Mouse (Mus musculus) cerebellum, adult (tissue): ENCODE measurements around the gene Crhr1.
A peak's percentile ranks its signal among the peaks of the same experiment; 100 is the strongest.

Experiments
- ATAC-seq: cut with Nextera tagmentation; 2 replicates; pipeline ENCODE4 v1.9.2; 2017; ENCODE audit warnings: mild to moderate bottlenecking, moderate library complexity, mixed read lengths; ENCODE audit not compliant: insufficient number of reproducible peaks, low FRiP score, low TSS enrichment

Gene Crhr1

DNA sequence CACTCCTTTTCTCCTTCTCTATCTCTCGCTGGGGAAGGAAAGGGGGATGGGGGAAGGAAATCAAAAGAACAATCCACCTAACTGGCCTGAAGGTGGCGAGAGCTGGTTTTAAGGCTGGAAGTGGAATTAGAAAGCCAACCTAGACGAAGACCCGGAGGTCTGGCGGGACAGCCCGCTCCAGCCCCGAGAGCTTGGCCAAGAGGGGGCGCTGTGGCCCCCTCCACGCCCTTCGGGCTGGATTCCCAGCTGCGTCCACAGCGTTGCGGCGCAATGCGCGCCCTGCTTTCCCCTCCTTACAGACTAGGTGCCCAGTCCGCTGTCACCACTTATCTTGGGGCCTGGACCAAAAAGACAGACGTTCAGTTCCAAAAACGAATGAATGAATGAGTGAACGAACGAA lies 899 bp upstream of the Crhr1 start:
- ATAC-seq, result peak; percentile 57; the same call in 1 of the 2 replicates

DNA sequence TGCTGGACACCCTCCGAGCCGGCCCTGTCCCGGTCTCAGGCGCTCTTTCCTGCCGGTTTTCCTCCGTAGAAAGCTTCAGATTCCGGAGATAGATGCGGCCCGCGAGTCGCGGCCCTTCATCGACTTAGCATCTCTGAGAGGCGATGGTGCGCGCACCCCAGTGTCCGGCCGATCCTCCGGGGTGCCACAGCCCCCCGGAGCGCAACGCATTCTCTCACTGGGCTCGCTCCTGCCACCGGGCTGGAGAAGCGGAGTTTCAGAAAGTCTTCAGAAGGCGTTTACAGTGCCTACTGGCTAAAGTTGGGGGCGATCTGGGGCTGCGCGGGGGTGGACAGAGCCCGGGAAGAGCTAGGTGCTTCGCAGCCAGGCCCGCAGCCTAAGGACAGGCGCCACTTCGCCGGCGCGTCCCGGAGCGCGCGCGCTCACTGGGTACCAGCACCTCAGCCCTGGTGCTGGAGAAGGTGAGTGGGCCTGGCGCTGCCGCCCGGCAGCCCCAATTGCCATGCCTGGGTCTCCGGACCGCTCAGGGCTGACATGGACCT lies 858 bp downstream of the Crhr1 start:
- ATAC-seq, result no peak

DNA sequence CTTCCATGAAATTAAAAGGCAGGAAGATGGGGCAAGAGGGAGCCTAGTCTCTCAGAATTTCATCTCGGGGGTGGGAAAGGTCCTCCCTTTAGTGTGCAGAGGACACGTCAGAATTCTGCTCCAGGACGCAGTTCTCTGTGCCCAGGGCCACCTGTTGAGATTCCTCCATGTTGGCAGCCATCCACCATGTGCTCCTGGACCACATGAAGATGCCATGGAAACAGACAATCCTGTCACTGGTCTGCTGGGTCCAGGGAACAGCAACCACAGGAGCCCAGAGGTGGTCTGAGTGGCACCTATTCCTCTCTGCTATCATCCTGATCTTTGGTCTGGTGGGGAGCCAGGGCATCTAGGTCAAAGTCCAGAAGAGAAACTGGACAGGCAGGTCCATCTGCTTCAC lies 6.3 kb downstream of the Crhr1 start:
- ATAC-seq, result no peak

DNA sequence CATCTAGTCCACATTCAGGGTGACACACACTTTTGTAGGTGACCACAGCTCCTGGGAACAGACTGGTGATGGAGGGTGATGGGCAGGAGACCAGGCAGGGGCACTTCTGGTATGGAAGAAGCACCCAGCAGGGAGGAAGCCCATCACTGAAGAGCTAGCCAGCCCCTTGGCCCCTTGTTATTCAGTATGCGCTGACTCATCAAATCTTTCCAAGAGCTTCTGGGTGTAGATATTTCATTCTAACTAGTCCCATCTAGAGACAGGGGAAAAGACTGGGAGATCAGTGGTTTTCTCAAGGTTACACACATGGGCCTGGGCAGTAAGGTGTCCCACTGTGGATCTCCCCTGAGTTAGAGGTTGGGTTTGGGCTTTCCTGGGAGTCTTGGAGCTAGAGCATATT lies 12.3 kb downstream of the Crhr1 start:
- no peak for ATAC-seq

DNA sequence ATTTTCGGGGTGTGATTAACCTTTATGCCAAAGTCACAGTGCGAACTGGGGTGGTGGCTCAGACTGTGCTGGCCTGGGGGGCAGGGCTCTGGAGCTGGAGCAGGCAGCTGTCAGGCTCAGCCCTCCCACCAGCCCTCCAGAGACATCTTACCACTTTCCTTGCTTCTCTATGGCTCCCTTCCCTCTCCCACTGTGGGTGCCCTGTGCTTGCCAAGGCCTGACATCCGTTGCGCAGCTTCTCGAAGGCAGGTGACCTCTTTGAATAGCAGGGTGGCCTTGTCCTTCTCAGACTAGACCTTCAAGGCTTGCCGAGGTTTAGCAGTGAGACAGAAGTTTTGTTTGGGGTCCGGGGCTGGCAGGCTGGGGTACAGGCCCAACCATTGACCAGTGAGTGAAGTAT lies 16.1 kb downstream of the Crhr1 start:
- peak; percentile 46; the same call in 1 of the 2 replicates for ATAC-seq

DNA sequence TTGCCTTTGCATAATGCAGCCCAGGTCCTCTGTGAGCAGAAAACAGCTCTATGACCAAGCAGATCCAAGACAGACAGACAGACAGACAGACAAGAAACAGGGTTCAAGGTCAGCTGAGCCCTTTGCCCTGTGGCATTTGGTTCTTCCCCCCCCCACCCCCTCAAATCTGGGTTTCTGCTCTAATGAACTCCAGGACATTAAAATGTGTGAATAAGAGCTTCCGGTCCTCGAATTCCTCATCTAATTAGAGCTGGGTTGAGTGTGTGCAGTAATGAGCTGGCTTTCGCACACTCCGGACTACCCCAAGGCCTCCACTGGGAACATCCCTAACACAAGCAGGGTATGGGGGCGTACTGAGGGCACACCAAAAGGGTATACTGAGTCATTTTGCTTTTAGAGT lies 18.3 kb downstream of the Crhr1 start:
- ATAC-seq, result no peak

DNA sequence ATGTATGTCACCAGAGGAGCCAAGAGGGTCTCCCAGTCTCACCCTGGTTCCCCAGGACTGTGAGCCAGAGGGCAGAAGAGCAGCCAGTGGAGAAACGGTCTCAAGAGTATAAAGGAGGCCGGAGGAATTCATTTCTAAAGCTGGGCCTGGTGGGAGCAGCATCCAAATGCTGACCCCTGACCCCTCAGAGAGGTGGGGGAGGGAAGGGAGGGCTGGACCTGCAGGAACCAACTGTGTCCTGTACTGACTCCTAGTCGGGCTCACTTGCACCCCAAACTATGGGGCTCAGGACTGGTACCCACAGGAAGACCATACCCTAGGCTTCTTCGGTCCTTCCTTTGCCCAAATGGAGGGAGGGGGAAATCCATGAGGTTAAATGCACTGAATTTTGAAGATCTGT lies 21.7 kb downstream of the Crhr1 start:
- no peak for ATAC-seq

DNA sequence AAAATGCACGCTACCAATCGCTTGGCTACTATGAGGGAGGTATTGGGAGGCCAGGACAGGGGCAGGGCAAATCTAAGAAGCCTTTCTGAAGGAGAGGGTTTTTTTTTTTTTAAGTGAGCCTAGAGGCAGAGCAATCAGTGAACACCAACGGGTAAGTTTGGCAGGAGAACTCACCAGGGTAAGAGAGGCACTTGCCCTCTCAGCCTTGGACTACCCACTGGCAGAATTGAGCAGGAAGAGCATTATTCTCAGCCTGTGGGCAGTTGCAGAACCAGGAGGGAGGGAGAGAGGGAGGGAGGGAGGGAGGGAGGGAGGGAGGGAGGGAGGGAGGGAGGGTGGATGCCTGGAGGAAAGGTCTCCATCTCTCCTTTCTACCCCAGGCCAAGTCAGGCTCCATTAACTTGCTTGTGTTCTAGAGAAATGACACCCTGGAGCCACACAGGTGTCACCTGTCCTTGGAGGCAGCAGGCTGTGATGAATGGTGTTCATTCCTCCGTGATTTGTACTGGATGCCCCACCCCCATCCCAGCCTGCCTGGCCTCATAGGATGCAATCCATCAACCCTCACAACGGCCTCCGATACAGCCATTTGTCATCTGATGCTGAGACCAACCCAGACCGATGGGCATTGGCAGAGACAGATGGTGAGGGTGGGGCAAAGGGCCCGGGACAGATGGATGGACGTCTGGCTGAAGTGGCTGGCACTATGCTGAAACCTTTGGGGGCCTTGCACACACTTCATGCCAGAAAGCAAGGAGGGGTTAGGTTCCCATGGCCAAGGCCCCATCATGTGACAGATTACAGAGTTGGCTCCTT lies 22.4 kb downstream of the Crhr1 start:
- ATAC-seq, result peak; percentile 84

DNA sequence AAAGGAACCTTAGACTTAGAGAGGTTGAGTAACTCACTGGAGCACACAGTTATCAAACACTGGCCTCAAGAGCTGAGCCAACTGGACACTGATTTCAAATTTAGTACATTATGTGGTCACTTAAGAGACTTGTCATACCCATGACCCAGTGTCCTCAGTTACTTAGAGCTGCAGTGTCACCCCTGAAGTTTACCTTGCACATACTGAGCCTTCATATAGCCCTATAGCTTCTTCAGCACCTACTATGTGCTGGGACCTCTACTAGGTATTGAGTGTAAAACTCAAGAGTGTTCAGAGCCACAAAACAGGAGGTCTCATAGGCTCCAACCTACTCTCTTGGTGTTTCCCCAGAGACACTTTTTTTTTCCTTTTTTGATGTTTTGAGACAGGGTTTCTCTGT lies 23.2 kb downstream of the Crhr1 start:
- ATAC-seq, result no peak

DNA sequence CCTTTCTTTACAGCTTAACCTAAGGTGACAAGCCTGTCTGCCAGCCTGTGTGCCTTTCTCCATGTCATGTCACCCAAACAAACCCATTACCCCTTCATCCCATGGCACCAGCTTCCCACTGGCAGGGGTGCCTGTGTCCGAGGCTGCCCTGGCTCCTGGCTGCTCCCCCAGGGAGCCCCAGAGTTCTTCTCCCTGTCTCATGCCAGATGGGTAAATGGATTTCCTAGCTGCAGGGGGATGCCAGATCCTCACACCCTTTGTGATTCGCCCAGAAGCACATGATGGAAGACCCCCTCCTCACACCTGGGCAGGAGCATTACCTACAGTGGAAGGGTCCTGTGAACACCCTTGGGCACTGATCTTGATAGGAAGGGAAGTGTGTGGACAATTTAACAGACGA lies 23.7 kb downstream of the Crhr1 start:
- no peak for ATAC-seq

DNA sequence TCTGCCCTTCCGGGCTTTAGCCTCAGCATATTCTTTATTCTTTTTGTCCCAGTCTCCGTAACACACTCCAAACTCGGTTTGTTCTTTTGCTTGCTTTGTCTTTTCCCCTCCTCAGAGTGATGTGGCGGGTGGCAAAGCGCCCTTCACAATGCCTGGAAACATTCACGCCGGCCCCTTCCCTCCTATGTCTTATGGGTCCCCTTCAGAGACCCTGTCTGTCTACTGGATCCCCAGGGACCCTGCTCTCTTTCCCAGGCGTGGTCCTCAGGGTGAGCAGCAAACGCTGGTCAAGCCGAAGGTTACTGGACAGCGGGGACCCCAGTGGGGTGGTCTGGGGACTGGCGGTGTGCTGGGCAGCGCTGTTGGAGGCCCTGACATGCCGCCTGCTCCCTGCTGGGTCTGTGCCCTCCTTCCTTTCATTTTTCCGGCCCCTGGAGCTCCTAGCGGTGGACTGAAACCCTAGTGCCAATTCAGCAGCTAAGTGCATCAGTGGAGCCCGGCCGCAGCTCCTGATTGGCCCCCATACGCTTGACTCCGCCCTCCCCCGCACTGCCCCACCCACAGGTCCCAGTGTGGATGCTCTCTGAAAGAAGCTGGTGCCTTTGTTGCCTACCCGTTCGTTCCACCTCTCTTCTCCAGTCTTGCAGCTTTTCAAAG lies 25.1 kb downstream of the Crhr1 start:
- ATAC-seq, result peak; percentile 45; the same call in 1 of the 2 replicates

DNA sequence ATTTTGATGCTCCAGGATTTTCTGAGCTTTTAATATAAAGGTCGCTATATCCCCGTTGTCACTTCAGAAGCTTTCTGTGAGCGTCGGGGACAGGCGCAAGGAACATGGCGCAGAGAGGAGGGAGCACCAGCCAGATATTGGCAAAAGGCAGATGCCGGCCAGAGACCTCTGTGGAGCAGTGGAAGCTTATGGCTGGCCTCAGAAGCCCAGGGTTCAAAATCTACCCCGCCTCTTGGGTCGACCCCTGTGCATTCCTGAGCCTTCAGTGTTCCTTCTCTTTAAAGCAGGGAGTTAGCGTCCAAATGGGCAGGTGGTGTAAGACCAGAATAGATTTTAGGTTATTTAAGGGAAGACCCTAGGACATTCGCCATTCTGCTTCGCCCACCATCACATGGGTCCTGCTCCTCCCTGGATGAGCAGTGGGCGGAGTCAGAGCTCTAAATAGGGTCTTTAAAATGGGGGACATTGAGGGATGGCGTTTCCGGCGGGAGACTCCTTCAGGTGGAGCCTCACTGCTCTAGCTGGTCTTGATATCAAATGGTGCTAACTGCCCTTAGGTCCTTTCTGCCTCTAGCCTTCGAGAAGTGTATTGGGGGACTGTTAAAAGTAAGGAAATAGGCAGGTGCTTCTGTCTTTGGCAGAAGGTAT lies 25.7 kb downstream of the Crhr1 start:
- no peak for ATAC-seq

DNA sequence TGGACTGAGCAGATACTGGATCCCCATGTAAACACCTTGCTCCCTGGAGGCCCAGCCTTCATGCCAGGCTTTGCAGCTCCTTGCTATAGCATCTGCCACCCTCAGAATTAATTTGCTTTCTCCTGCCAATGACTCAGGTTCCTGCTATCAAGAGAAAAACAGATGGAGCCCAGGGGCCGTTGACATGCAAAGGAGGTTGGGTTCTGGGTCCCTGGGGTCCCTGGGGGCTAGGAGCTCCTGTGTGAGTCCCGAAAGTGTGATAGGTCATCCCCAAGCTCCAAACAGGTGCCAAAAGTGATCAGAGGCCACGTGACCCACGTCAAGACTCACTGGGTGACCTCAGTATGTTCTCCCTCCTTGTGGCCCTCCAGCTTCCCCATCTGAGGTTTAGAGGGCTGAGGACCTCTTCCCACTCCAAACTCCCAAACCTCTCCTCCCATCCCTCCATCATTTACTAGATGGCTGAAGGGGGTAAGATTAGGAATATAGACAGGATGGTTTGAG lies 27.2 kb downstream of the Crhr1 start:
- ATAC-seq, result no peak

DNA sequence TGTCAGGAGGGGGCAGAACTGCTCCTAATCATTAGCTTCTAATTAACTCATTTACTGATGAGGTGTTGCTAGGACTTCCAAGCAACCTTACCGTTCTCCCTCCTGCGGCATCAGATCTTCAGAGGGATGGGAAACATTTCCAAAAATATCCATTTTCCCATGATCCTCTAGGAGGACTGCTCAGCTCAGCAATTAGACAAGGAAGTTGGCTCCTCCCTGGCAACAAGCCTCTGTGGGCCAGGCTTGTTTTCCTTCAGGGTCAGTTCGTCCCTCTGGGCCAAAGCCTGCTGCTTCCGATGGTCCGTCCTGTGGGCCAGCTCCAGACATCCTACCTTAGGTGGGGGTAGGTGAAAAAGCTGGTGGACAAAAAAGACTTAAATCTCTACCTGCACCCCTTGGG lies 28.5 kb downstream of the Crhr1 start:
- no peak for ATAC-seq

DNA sequence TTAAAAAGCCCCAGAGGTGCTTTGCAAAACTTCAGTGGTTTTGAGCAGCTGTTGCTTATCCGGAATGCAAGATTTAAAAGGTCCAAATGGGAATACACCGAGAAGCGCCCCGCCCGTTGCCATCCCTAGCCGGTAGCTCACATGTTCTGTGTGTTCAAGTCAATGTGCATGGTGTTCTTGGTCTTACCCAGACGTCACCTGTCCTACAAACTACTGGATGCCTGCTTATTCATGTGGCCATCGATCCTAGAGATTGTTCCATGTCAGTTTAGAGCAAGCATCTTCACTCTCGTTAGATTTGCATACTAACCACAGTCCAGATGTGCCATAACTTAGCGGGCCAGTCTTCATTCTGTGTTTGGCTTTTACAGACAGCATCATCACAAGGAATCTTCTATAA lies 31.6 kb downstream of the Crhr1 start:
- ATAC-seq, result no peak

DNA sequence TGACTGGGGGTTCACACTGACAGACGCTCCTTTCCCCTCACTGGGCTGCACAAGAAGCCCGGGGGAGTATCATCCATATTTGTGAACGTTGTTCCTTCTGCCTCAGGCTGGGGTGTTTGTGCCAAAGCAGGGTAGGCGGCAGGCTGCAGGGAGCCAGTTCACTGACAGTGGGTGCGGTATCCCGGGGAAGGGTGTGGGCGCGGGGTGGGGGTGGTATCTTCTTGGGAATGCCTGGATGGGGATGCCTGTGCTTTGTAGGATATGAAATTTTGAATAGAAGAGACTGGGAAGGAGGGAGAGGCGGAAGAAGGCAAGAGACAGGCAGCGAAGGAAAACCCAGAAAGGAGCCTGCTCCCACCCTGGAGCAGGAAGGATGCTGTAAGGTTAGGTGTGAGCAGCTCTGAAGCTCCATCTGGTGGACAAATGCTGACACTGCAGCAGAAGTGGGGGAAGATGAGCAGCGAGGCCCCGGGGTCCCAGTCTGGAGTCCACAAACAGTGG lies 38.7 kb downstream of the Crhr1 start:
- ATAC-seq, result peak; percentile 32; the same call in 1 of the 2 replicates

DNA sequence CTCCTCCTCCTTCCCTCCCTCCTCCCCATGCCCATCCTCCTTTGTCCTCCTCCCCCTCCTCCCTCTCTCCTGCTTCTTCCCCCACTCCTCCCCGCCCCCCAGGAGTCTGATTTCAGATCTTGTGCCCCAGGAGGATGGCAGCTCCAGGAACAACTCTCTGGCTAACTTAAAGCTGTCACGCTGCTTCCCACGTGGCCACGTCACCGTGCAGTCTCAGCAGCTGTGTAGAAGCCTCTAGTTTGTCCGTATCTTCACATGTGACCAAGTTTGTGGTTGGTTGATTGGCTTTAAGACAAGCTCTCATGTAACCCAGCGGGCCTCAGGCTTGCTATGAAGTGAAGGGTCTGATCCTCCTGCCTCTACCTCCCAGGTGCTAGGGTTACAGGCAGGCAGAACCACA lies 46.2 kb downstream of the Crhr1 start:
- ATAC-seq, result no peak

DNA sequence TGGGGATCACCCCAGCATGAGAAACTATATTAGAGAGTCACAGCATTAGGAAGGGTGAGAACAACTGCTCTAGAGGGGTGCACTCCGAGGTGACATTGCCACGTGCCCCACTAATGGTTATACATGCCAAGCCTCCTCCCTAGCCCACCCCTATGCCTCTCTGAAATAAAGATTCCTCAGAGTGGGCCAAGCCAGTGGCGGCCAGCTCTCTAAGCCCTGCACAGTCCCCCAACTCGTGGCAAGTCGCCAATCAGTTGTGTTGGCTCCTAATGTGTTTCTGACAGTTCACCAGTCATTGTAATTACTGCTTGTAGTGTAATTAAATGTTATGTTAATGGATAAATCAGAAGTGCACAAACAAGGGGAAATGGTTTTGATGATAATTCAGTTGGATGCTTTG lies 47.1 kb downstream of the Crhr1 start:
- ATAC-seq, result no peak

DNA sequence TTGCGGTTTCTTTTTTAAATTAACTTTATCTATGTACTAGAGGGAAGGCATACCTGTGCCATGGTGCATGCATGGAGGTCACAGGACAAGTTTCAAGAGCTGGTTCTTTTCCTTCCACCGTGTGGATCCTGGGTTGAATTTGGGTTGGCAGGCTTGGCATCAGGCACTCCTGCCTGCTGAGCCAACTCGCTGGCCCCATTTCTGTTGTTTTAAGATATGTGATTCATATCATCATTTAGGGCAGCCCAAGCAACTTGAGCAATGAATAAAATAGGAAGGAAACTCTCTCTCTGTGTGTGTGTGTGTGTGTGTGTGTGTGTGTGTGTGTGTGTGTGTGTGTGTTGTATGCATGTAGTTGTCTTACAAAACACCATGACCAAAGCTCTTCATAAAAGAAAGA lies 49.5 kb downstream of the Crhr1 start:
- no peak for ATAC-seq

DNA sequence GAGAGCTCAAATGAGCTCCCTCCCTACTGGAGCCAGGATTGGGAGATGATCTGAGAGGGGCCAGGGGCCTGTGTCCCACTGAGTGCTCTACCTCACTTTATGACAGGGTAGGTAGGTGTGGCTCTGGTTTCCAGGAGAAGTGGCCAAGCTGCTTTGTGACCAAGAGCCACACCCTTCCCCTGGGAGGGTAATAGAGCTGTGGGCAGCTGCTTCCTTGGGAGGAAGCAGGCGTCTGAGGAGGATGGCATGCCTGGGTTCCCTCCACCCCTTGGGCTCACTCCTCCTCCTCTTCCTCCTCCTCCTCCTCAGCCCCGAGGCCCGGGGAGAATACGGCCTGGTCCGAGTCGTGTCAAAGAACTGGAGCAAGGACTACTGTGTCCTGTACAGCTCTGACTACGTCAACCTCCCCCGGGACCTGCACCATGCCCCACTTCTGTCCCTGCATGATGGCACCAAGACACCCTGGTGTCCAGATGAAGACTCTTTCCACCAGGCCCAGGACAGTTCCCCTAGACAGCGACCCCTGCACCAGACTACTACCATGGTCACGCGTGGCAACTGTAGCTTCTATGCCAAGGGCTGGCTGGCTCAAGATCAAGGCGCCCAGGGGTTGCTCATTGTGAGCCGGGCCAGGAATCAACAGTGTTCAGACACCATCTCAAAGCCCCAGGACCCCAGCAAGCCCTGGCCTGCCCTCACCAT lies 53.6 kb downstream of the Crhr1 start, which contains the start of gene Sppl2c:
Gene Sppl2c, plus strand, starts transcription at position 193 of the 702 bp plus-strand sequence.
- no peak for ATAC-seq
